Mouse (Mus musculus) heart, adult 18-20 months (tissue): ENCODE measurements at regions not wholly inside any gene's neighbourhood (a gene's known extent, or its start where the extent isn't known, plus 50 kb on each side); places are given as distances from the start of the nearest gene placed in this dataset.

ENCODE experiments used
- DNase-seq, 2 experiments: peaks; one replicate each; pipeline ENCODE4 v3.0.0; 2021 to 2022; ENCODE audit warnings: mixed read lengths in 1 of 2

GRCm38 (mm10) chr5:47608318-47608717 lies 374.6 kb upstream of the Slit2 start:
- peak; percentile 22 to 42 for DNase-seq
